Mouse (Mus musculus) liver, embryonic 16.5 days (tissue): ENCODE data around the gene Apoa4. TPM values are rescaled to one million over a fixed set of nuclear protein-coding genes. Genes with fewer than 3 reads are reported as not detected.

Experiments used
- ATAC-seq: fragments of 200-750 bp; cut with Nextera tagmentation; 2 replicates; pipeline ENCODE4 v1.8.0; 2017; ENCODE audit warnings: low read depth, mild to moderate bottlenecking, moderate number of reproducible peaks, moderate library complexity
- H3K27ac ChIP-seq: fragments of 300-500 bp; sonication (generic); 2 replicates; pipeline ENCODE4 v1.5.1; 2014; ENCODE audit warnings: mild to moderate bottlenecking, low read length
- H3K27me3 ChIP-seq: fragments of 300-500 bp; sonication (generic); 2 replicates; pipeline ENCODE4 v1.6.1; 2014; ENCODE audit warnings: low read depth, low read length, mixed read lengths; ENCODE audit not compliant: control insufficient read depth, insufficient read depth
- H3K36me3 ChIP-seq: fragments of 300-500 bp; sonication (generic); 2 replicates; pipeline ENCODE4 v1.6.1; 2014; ENCODE audit warnings: mild to moderate bottlenecking; ENCODE audit not compliant: control insufficient read depth, insufficient read depth
- H3K4me1 ChIP-seq: fragments of 300-500 bp; sonication (generic); 2 replicates; pipeline ENCODE4 v1.6.1; 2014; ENCODE audit warnings: low read depth, low read length, mixed read lengths; ENCODE audit not compliant: control insufficient read depth
- H3K4me2 ChIP-seq: fragments of 300-500 bp; sonication (generic); 2 replicates; pipeline ENCODE4 v1.6.1; 2014; ENCODE audit warnings: low read depth, low read length, mixed read lengths
- H3K4me3 ChIP-seq: fragments of 300-500 bp; sonication (generic); 2 replicates; pipeline ENCODE4 v1.5.1; 2014; ENCODE audit warnings: low read depth, mild to moderate bottlenecking, low read length
- H3K9ac ChIP-seq: fragments of 300-500 bp; sonication (generic); 2 replicates; pipeline ENCODE4 v1.6.1; 2014; ENCODE audit warnings: low read depth, low read length
- H3K9me3 ChIP-seq: fragments of 300-500 bp; sonication (generic); replicated peaks from 2 replicates; pipeline ENCODE4 v1.6.1; 2016; ENCODE audit warnings: low read length; ENCODE audit not compliant: control insufficient read depth
- WGBS: fragments of 180-500 bp; shearing (Covaris S2); extraction: QIAGEN DNeasy Blood & Tissue Kit; methylation state at CpG from one replicate; pipeline ENCODE4 v1.1.7; 2014; ENCODE audit not compliant: insufficient replicate concordance; 5-methylcytosine and 5-hydroxymethylcytosine counted together
- polyA plus RNA-seq: library from polyadenylated mRNA; unstranded; fragments of >200 nt; fragmentation: Nextera tagmentation; extraction: Ambion mirVana; gene quantifications from 2 replicates; pipeline ENCODE4 v1.2.1, GENCODE M21; 2015

The Apoa4 gene
- polyA plus RNA-seq, result 0.07 and 14.5 TPM in 2 replicates

DNA sequence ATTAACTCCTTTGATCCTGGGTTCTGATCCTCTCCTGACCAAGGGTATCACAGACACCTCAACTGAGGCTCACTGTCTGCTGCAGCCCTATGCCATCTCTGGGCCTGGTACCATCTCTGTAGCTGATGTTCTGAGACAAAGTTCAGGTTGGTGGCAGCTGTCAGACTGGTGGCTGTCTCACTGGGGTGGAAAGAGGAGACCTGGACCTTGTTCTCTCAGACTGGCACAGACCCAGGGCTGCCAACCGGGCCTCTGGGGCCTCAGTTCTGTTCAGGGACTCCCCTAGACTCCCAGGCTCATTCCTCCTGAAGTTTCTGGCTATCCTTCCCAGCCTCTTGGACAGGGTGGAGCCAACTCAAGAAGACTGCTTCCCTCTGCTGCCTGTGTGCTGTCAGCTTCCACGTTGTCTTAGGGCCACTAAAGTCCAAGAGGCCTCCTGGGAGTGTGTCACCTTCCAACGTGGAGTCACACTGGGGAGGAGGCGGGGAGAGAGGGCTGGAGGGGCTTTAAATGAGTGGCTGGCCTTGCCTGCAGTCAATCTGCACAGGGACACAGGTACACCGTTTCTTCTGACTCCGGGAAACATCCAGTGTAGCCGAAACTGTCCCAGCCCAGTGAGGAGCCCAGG is at the start of gene Apoa4:
Gene Apoa4 (plus strand): TSS at position 171 of the 628 bp plus-strand sequence.
- no peak within 1 kb of the TSS for H3K9ac ChIP-seq
- H3K9me3 ChIP-seq, result no peaks in the 10 kb centered on the region
- ATAC-seq, result no peak
- WGBS, result 55% methylated on average over 7 of the region's 7 CpGs
- no peaks in the 10 kb centered on the region; the same call in 1 of the 2 replicates for H3K4me1 ChIP-seq
- no peak within 1 kb of the TSS for H3K4me2 ChIP-seq
- H3K4me3 ChIP-seq, result no peak within 1 kb of the TSS
- H3K27ac ChIP-seq, result no peak within 1 kb of the TSS
- H3K36me3 ChIP-seq, result no peaks in the 10 kb centered on the region
- H3K27me3 ChIP-seq, result no peaks in the 10 kb centered on the region

DNA sequence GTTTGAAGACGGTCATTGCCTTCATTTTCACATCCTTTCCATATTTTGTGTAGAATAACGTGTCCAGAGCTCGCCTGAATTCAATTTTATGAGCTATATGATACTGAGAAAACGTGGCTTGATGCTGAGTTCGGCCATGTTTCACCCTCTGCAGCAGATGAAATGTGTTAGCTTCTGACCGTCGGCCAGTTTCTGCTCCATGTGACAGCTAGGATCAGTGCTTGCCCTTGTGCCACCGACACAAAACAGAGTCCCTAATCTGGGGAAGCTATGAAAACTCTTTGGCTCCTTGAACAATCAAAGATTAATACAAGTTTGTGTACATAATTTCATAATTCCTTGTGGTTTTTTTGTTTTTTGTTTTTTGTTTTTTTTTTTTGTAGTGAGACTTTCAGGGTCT is 49.3 kb upstream of the Apoa4 start:
- Histone ChIP-seq H3K4me1 (no peaks in the 10 kb centered on the region), H3K36me3 (no peaks in the 10 kb centered on the region), H3K4me3 (no peak overlapping the region), H3K27me3 (no peaks in the 10 kb centered on the region), H3K9ac (no peak overlapping the region), H3K27ac (no peak overlapping the region), H3K9me3 (no peaks in the 10 kb centered on the region), H3K4me2 (no peak overlapping the region)
- no peak for ATAC-seq
- 63% methylated on average over 8 of the region's 8 CpGs for WGBS

DNA sequence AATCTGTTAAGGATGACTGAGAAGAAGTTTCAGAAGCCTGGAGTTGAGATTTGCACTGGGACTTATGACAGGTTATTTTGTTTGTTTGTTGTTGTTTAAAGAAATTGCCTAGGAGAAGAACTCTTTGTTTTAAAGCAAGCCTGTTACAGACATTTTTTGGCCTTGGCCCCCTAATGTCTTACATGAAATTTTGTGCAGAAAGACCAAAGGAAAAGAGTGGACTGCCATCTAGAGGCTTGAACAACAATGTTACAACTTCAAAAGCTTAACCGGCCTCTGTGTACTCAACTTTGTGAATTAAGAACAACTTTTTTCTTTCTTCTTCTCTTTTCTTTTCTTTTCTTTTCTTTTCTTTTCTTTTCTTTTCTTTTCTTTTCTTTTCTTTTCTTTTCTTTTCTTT is 48.9 kb upstream of the Apoa4 start:
- WGBS, result 34% methylated on average over 1 of the region's 1 CpGs
- H3K9me3 ChIP-seq, result no peaks in the 10 kb centered on the region
- no peak overlapping the region for H3K4me2 ChIP-seq
- H3K27me3 ChIP-seq, result no peaks in the 10 kb centered on the region
- no peaks in the 10 kb centered on the region; the same call in 1 of the 2 replicates for H3K4me1 ChIP-seq
- no peak overlapping the region for H3K4me3 ChIP-seq
- no peaks in the 10 kb centered on the region for H3K36me3 ChIP-seq
- H3K9ac ChIP-seq, result no peak overlapping the region
- no peak overlapping the region for H3K27ac ChIP-seq
- no peak for ATAC-seq

DNA sequence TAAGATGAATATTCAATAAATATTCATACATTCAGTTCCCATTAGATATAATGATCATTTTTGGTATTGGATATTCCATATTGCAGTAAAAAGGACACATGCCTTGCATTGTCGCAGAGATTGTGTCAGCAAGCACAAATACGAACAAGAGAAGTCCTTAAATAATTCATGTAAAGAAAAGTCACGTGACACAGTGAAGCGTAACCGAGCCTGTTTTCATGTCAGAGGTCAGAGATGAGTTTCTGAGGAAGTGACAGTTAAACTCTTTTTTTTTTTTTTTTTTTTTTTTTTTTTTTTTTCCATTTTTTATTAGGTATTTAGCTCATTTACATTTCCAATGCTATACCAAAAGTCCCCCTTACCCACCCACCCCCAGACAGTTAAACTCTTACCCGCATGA is 47.9 kb upstream of the Apoa4 start:
- no peaks in the 10 kb centered on the region; the same call in 1 of the 2 replicates for H3K4me1 ChIP-seq
- H3K27me3 ChIP-seq, result no peaks in the 10 kb centered on the region
- no peak overlapping the region for H3K9ac ChIP-seq
- 71% methylated on average over 6 of the region's 6 CpGs for WGBS
- no peak overlapping the region for H3K4me2 ChIP-seq
- no peak overlapping the region for H3K27ac ChIP-seq
- no peak overlapping the region for H3K4me3 ChIP-seq
- H3K36me3 ChIP-seq, result no peaks in the 10 kb centered on the region
- no peaks in the 10 kb centered on the region for H3K9me3 ChIP-seq
- no peak for ATAC-seq

DNA sequence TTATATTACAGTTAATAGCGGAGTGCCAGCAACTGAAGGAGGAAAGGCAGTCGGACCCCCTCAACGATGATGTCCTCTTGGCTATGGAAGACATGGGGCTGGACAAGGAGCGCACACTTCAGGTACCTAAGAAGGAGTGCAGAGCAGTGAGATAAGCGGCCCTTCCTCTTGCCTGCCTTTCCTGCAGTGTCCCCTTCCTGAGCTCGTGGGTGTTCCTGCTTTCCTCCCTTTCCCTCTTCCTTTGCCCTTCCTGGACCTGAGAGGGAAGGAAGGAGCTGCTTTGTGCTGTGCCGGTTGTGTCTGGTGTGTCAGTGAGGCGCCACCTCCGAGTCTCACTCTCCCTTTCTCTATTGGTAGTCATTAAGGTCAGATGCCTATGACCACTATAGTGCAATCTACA is 45.7 kb upstream of the Apoa4 start:
- Histone ChIP-seq H3K9me3 (no peaks in the 10 kb centered on the region), H3K36me3 (0 out of 2 replicates have a peak, but pooled peaks cover 5% of the 10 kb centered on the region), H3K4me1 (no peaks in the 10 kb centered on the region; the same call in 1 of the 2 replicates), H3K4me3 (no peak overlapping the region), H3K27me3 (no peaks in the 10 kb centered on the region), H3K27ac (no peak overlapping the region), H3K9ac (no peak overlapping the region), H3K4me2 (no peak overlapping the region)
- WGBS, result 72% methylated on average over 9 of the region's 9 CpGs
- ATAC-seq, result no peak

DNA sequence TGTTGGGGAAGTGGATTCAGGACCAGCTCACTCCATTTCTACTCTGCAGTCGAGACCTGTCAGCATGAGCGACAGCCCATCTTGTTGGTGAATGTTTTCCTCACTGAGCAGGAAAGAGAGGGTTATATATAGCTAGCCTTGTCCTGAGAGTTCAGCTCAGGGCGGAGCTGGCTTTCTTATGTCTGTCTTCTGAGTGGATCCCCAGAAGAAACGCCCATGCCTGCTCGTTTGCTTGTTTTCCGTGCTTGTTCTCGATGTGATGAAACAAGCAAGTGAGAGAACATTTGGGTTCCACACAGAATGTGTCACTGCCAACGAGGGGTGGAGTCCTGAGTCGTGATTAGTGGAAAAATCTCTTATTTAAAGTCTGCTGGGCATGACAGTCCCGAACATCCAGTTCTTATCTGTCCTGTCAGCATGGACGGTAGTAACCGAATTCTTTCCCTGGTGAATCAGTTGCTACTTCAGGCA is 43.8 kb upstream of the Apoa4 start:
- Histone ChIP-seq H3K36me3 (0 out of 2 replicates have a peak, but pooled peaks cover 5% of the 10 kb centered on the region), H3K9me3 (no peaks in the 10 kb centered on the region), H3K4me1 (no peaks in the 10 kb centered on the region; the same call in 1 of the 2 replicates), H3K27ac (no peak overlapping the region), H3K9ac (no peak overlapping the region), H3K4me2 (no peak overlapping the region), H3K27me3 (no peaks in the 10 kb centered on the region), H3K4me3 (no peak overlapping the region)
- ATAC-seq, result no peak
- 32% methylated on average over 12 of the region's 12 CpGs for WGBS

DNA sequence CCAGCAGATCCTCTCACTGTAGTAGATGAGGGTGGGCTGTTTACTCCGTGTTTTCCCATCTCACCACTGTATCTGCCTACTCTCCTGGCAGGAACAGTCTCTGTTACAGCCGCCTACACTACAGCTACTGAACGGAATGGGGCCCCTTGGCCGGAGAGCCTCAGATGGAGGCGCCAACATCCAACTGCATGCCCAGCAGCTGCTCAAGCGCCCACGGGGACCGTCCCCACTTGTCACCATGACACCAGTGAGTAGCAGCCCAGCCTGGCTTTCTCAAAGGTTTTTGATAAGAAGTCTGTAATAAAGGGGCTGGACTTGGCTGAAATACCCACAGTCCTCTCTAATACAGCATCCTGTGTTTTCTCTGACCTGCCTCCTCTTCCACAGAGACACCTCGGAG is 42.0 kb upstream of the Apoa4 start:
- Histone ChIP-seq H3K9ac (no peak overlapping the region), H3K4me2 (no peak overlapping the region), H3K4me3 (no peak overlapping the region), H3K36me3 (0 out of 2 replicates have a peak, but pooled peaks cover 5% of the 10 kb centered on the region), H3K27me3 (no peaks in the 10 kb centered on the region), H3K4me1 (no peaks in the 10 kb centered on the region; the same call in 1 of the 2 replicates), H3K27ac (no peak overlapping the region), H3K9me3 (no peaks in the 10 kb centered on the region)
- 68% methylated on average over 9 of the region's 9 CpGs for WGBS
- no peak for ATAC-seq

DNA sequence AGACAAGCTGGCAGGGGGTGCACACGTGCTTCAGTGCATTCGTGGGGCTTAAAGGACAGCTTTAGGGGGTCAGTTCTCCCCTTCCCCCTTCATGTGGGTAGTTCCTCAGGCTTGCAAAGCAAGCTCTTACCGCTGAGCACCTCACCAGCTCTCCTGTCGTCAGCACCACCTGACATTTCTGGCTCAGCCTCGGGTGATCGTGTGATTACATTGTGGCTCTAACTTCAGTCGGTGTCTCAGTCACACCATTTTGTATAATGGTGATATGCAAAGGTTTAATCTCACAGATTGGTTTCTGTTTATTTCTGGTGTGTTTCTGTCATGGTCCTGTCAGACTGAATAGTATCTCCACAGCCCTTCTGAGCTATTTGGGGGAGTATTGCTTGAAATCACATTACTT is 41.6 kb upstream of the Apoa4 start:
- Histone ChIP-seq H3K9ac (no peak overlapping the region), H3K4me3 (no peak overlapping the region), H3K9me3 (no peaks in the 10 kb centered on the region), H3K27me3 (no peaks in the 10 kb centered on the region), H3K4me1 (no peaks in the 10 kb centered on the region; the same call in 1 of the 2 replicates), H3K4me2 (no peak overlapping the region), H3K27ac (no peak overlapping the region), H3K36me3 (0 out of 2 replicates have a peak, but pooled peaks cover 5% of the 10 kb centered on the region)
- WGBS, result 63% methylated on average over 7 of the region's 7 CpGs
- ATAC-seq, result no peak

DNA sequence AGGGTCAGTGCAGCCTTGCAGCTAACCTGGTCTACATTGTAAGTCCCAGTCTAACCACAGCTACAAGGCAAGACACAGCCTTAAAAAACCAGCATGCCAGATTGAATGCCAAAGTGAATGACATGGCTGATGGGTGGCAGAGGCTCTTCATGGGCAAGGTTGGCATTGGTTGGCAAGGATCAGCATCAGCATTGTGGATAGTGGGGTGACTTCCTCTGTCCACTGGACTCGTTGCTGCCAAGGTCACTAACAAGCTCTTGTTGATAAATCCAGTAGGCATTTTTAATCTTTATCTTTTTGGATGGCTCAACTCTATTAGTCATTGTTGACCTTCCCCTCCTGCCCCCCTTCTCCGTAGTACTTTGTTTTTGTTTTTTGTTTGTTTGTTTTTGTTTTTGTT is 40.9 kb upstream of the Apoa4 start:
- H3K9ac ChIP-seq, result no peak overlapping the region

More for the DNA sequence above, 40.9 kb upstream of the Apoa4 start:
- 52% methylated on average over 2 of the region's 2 CpGs for WGBS
- no peak for ATAC-seq
- Histone ChIP-seq H3K4me1 (no peaks in the 10 kb centered on the region; the same call in 1 of the 2 replicates), H3K27me3 (no peaks in the 10 kb centered on the region), H3K9me3 (no peaks in the 10 kb centered on the region), H3K27ac (no peak overlapping the region), H3K4me3 (no peak overlapping the region), H3K4me2 (no peak overlapping the region), H3K36me3 (peaks cover 7% of the 10 kb centered on the region; the same call in 1 of the 2 replicates)
